Mouse (Mus musculus) liver, embryonic 13.5 days (tissue): Measurements from ENCODE around the gene Sostdc1. TPM values are rescaled to one million over a fixed set of nuclear protein-coding genes. Genes with fewer than 3 reads are reported as not detected.

ENCODE experiments used
- ATAC-seq: fragments of 200-750 bp; cut with Nextera tagmentation; 2 replicates; pipeline ENCODE4 v1.8.0; 2017; ENCODE audit warnings: low read depth, mild to moderate bottlenecking, moderate number of reproducible peaks, moderate library complexity
- DNase-seq: peaks from one replicate; pipeline ENCODE4 v3.0.0; 2022
- H3K27ac ChIP-seq: fragments of 300-500 bp; sonication (generic); 2 replicates; pipeline ENCODE4 v1.5.1; 2015; ENCODE audit warnings: moderate library complexity, mild to moderate bottlenecking, inconsistent platforms
- H3K27me3 ChIP-seq: fragments of 300-500 bp; sonication (generic); 2 replicates; pipeline ENCODE4 v1.6.1; 2015; ENCODE audit warnings: mild to moderate bottlenecking, inconsistent platforms
- H3K36me3 ChIP-seq: fragments of 300-500 bp; sonication (generic); 2 replicates; pipeline ENCODE4 v1.6.1; 2015; ENCODE audit warnings: mild to moderate bottlenecking, inconsistent platforms
- H3K4me1 ChIP-seq: fragments of 300-500 bp; sonication (generic); replicated peaks from 2 replicates; pipeline ENCODE4 v1.6.1; 2015; ENCODE audit warnings: inconsistent platforms
- H3K4me2 ChIP-seq: fragments of 300-500 bp; sonication (generic); 2 replicates; pipeline ENCODE4 v1.6.1; 2015; ENCODE audit warnings: inconsistent platforms, mild to moderate bottlenecking, moderate library complexity
- H3K4me3 ChIP-seq: fragments of 300-500 bp; sonication (generic); replicated peaks from 2 replicates; pipeline ENCODE4 v1.5.1; 2015; ENCODE audit warnings: mild to moderate bottlenecking, inconsistent platforms
- H3K9ac ChIP-seq: fragments of 300-500 bp; sonication (generic); 2 replicates; pipeline ENCODE4 v1.6.1; 2015; ENCODE audit warnings: mild to moderate bottlenecking, inconsistent platforms
- H3K9me3 ChIP-seq: fragments of 300-500 bp; sonication (generic); replicated peaks from 2 replicates; pipeline ENCODE4 v1.6.1; 2016; ENCODE audit warnings: inconsistent platforms
- WGBS: fragments of 180-500 bp; shearing (Covaris S2); methylation state at CpG from one replicate; pipeline ENCODE4 v1.1.7; 2015; ENCODE audit not compliant: insufficient replicate concordance; 5-methylcytosine and 5-hydroxymethylcytosine counted together
- polyA plus RNA-seq: library from polyadenylated mRNA; unstranded; fragments of >200 nt; fragmentation: Nextera tagmentation; extraction: Ambion mirVana; gene quantifications from 2 replicates; pipeline ENCODE4 v1.2.1, GENCODE M21; 2015

Sostdc1 gene
- polyA plus RNA-seq, 1 experiment from 2014 or later = 0.10 TPM

DNA sequence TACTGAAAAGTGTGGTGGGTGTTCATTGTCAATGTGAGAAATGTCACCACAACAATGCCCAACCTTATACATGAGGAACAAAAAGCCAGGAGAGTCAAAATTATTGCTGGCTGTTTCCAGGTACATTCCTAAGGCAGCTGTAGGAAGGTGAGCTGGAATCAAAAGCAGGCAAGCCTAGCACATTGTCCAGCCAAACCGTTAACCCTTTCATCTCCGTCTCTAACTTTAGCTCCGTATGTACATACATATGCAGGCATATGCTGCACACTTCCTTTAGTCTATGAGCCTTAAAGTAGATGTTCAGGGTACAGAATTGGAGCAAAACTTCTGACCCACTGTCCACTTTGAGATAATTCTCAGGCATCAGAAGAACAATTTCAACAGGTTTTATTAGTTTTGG is 1.6 kb downstream of the Sostdc1 start:
- Histone ChIP-seq H3K4me2 (no peak overlapping the region), H3K27ac (no peak overlapping the region), H3K9ac (no peak overlapping the region), H3K36me3 (no peaks in the 10 kb centered on the region), H3K4me3 (no peak overlapping the region), H3K9me3 (no peaks in the 10 kb centered on the region), H3K27me3 (0 out of 2 replicates have a peak, but pooled peaks cover 6% of the 10 kb centered on the region), H3K4me1 (no peaks in the 10 kb centered on the region)
- 73% methylated on average over 3 of the region's 3 CpGs for WGBS
- DNase-seq (no peak), ATAC-seq (no peak)

DNA sequence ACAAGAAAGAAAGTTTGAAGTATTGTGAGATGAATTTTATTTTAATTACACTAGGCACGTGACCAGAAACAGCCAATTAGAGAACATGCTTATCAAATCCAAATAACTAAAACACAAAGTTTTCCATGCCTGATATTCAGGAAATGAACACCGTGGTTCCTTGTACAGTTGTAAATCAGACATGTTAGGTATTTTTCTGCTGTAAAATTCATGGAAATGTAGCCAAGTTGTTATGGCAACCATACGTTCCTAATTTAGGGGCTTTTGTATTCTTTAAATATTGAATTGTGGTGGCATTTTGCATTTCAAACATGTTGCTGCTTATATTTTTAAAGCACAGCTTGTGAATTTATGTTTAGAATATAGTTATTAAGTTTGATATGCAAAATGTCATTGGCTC is 2.1 kb downstream of the Sostdc1 start:
- Histone ChIP-seq H3K36me3 (no peaks in the 10 kb centered on the region), H3K4me3 (no peak overlapping the region), H3K27ac (no peak overlapping the region), H3K9me3 (no peaks in the 10 kb centered on the region), H3K9ac (no peak overlapping the region), H3K27me3 (0 out of 2 replicates have a peak, but pooled peaks cover 6% of the 10 kb centered on the region), H3K4me2 (no peak overlapping the region), H3K4me1 (no peaks in the 10 kb centered on the region)
- 62% methylated on average over 3 of the region's 3 CpGs for WGBS
- DNase-seq = no peak
- no peak for ATAC-seq

DNA sequence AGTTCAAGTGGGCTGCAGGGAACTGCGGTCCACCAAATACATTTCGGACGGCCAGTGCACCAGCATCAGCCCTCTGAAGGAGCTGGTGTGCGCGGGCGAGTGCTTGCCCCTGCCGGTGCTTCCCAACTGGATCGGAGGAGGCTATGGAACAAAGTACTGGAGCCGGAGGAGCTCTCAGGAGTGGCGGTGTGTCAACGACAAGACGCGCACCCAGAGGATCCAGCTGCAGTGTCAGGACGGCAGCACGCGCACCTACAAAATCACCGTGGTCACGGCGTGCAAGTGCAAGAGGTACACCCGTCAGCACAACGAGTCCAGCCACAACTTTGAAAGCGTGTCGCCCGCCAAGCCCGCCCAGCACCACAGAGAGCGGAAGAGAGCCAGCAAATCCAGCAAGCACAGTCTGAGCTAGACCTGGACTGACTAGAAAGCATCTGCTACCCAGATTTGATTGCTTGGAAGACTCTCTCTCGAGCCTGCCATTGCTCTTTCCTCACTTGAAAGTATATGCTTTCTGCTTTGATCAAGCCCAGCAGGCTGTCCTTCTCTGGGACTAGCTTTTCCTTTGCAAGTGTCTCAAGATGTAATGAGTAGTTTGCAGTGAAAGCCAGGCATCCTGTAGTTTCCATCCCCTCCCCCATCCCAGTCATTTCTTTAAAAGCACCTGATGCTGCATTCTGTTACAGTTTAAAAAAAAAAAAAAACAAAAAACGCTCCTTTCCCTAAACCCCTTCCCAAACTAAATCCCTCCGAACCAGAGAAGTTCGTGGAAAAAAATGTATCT is 3.3 kb downstream of the Sostdc1 start:
- WGBS = 5% methylated on average over 30 of the region's 30 CpGs
- peak overlapping the region; percentile 62 for H3K4me2 ChIP-seq
- no peak overlapping the region for H3K9ac ChIP-seq
- H3K4me3 ChIP-seq = peak overlapping the region; percentile 41
- no peak for ATAC-seq
- no peaks in the 10 kb centered on the region for H3K4me1 ChIP-seq
- H3K36me3 ChIP-seq = no peaks in the 10 kb centered on the region
- H3K9me3 ChIP-seq = no peaks in the 10 kb centered on the region
- no peak overlapping the region for H3K27ac ChIP-seq
- 0 out of 2 replicates have a peak, but pooled peaks cover 6% of the 10 kb centered on the region for H3K27me3 ChIP-seq
- DNase-seq = peak; percentile 9

DNA sequence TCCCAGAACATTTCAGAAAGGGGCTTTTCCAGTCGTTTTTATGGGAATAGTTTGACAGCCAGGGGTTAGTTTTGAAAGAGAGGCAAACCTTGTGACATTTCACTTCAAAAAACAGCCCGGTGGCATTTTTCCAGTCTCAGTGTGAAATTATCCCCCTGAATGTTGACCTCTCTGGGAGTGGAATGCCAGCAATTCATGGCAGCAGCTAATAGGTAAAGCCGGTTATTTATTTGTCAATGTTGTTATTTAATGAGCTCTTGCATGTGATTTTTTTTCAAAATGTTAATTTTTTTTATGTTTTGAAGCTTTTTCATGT is 3.8 kb downstream of the Sostdc1 start:
- no peaks in the 10 kb centered on the region for H3K9me3 ChIP-seq
- ATAC-seq = no peak
- WGBS = 29% methylated on average over 3 of the region's 3 CpGs
- no peaks in the 10 kb centered on the region for H3K36me3 ChIP-seq
- no peak overlapping the region for H3K4me2 ChIP-seq
- 0 out of 2 replicates have a peak, but pooled peaks cover 6% of the 10 kb centered on the region for H3K27me3 ChIP-seq
- no peak overlapping the region for H3K4me3 ChIP-seq
- no peak for DNase-seq
- H3K4me1 ChIP-seq = no peaks in the 10 kb centered on the region
- H3K27ac ChIP-seq = no peak overlapping the region
- no peak overlapping the region for H3K9ac ChIP-seq

DNA sequence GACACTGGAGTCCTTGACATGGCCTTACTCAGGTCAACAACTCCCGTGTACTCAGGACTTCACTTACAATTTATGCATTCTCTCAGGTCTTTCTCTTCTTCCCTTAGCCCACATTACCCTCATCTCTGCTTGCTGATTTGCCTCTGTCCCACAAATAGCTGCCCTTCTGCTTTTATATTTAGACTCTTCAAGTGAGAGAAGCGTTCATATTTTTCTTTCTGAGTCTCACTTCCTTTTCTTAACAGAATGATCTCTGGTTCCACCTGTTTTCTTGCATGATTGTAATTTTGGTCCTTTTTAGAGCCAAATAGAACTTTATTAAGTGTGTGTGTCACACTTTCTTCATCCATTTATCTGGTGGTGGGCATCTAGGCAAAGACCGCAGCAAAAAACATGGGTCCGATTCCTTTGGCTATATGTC is 12.2 kb downstream of the Sostdc1 start:
- Histone ChIP-seq H3K27ac (no peak overlapping the region), H3K9ac (no peak overlapping the region), H3K4me3 (no peak overlapping the region), H3K36me3 (no peaks in the 10 kb centered on the region), H3K9me3 (no peaks in the 10 kb centered on the region), H3K4me2 (no peak overlapping the region), H3K4me1 (no peaks in the 10 kb centered on the region), H3K27me3 (no peaks in the 10 kb centered on the region)
- WGBS = 67% methylated on average over 4 of the region's 4 CpGs
- ATAC-seq (no peak), DNase-seq (no peak)

DNA sequence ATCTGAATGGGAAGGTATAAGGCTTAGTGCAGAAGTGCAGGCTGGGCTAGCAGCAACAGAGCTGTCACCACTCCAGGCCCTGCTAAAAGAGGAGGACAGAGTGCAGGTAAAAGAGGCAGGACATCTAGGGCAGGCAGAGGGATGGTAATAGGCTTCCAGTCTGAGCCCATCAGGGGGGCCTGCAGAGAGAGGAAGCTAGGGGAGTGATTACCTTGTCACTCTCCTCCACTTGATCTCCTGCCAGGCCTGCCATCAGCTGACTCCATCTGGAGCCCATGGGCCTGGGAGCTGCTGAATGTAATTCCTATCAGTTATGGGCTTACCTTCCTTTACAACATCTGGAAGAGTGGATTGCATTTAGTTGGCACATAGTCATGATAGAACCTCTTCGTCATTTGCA is 18.7 kb downstream of the Sostdc1 start:
- 65% methylated on average over 1 of the region's 1 CpGs for WGBS
- H3K9ac ChIP-seq = no peak overlapping the region
- no peak overlapping the region for H3K4me2 ChIP-seq
- ATAC-seq (no peak), DNase-seq (no peak)
- no peak overlapping the region for H3K4me3 ChIP-seq
- no peaks in the 10 kb centered on the region for H3K36me3 ChIP-seq
- H3K4me1 ChIP-seq = no peaks in the 10 kb centered on the region
- H3K27me3 ChIP-seq = no peaks in the 10 kb centered on the region
- H3K9me3 ChIP-seq = no peaks in the 10 kb centered on the region
- H3K27ac ChIP-seq = no peak overlapping the region

DNA sequence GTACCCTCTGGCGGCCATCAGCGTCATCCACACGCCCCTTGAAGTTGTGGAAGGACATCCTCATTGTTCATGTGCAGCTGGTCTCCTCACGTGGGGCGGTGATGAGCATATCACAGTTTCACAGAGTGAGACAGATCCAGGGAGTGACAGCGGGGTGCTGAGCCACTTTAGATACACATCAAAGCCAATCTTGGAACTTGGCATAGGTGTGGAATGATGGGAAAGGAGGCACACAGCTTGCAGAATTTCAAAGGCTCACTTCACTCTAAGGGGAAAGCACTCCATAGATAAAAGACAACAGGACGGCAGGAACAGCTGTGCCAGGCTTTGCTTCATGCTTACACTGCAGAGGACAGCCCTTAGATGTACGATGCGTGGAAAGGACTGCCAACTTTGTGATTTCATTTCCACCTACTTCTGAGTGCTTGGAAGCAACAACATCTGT is 19.9 kb downstream of the Sostdc1 start:
- H3K9ac ChIP-seq = no peak overlapping the region
- no peaks in the 10 kb centered on the region for H3K36me3 ChIP-seq
- no peak overlapping the region for H3K27ac ChIP-seq
- no peak overlapping the region for H3K4me2 ChIP-seq
- DNase-seq (no peak), ATAC-seq (no peak)
- no peaks in the 10 kb centered on the region for H3K27me3 ChIP-seq
- 62% methylated on average over 9 of the region's 9 CpGs for WGBS
- H3K4me1 ChIP-seq = no peaks in the 10 kb centered on the region
- no peaks in the 10 kb centered on the region for H3K9me3 ChIP-seq
- no peak overlapping the region for H3K4me3 ChIP-seq

DNA sequence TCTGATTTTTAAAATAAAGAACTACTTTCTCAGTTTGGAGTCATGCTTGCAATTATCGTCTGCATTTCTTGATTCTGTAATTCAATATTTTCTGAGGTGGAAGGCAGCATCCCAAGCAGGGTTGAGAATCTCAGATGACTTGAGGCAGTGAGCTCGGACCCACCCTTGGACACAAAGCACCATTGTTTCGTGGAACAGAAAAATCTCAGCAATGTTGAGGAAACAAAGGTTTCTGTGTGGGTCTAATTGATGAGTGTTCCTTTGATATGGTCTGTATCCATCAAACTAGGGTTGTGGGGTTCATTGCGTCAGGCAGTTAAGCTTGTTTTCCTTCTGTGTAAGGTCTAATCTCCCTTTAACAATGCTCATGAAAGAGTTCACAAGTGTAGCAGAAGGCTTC is 30.2 kb downstream of the Sostdc1 start:
- Histone ChIP-seq H3K9me3 (no peaks in the 10 kb centered on the region), H3K9ac (no peak overlapping the region), H3K36me3 (no peaks in the 10 kb centered on the region), H3K4me3 (no peak overlapping the region), H3K4me2 (no peak overlapping the region), H3K27ac (no peak overlapping the region), H3K27me3 (no peaks in the 10 kb centered on the region), H3K4me1 (no peaks in the 10 kb centered on the region)
- no peak for ATAC-seq
- 63% methylated on average over 4 of the region's 4 CpGs for WGBS
- DNase-seq = no peak

DNA sequence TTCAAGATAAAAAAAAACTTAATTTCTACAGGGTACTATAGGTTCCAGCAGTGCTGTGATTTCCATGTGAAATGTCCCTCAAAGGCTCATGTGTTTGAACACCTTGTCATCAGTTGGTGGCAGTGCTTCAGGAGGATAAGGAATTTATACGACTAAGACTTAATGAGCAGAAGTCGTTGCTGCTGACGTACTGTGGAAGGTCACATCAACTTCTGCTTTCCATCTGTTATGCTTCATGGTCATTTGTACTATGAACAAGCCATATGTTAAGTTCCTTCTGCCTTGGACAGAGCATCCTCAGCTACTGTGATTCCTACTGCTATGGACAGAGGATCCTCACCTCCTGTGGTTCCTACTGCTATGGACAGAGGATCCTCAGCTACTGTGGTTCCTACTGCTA is 46.1 kb downstream of the Sostdc1 start:
- no peak overlapping the region for H3K4me3 ChIP-seq
- ATAC-seq = no peak
- H3K36me3 ChIP-seq = no peaks in the 10 kb centered on the region
- H3K9ac ChIP-seq = no peak overlapping the region
- 70% methylated on average over 3 of the region's 3 CpGs for WGBS
- DNase-seq = no peak
- no peaks in the 10 kb centered on the region for H3K27me3 ChIP-seq
- no peak overlapping the region for H3K27ac ChIP-seq
- H3K4me1 ChIP-seq = no peaks in the 10 kb centered on the region
- H3K9me3 ChIP-seq = no peaks in the 10 kb centered on the region
- no peak overlapping the region for H3K4me2 ChIP-seq

DNA sequence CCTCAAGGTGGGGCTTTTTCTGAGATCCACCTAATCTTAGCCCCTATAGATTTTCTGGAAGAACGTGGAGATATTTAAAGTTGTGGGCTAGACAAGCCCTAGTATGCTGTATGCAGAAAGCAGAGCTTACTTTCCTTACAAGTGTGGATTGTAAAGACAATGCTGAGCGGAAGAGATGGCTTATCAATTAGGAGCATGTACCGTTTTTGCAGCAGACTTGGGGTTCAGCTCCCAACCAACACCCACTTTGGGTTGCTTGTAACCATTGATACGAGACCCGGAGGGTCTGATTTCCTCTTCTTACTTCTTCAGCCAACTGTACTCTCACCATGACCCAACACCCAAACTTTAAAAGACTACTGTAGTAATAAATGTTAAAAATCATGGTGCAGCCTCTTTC is 46.8 kb downstream of the Sostdc1 start:
- Histone ChIP-seq H3K4me2 (no peak overlapping the region), H3K4me1 (no peaks in the 10 kb centered on the region), H3K36me3 (no peaks in the 10 kb centered on the region), H3K4me3 (no peak overlapping the region), H3K27ac (no peak overlapping the region), H3K9ac (no peak overlapping the region), H3K9me3 (no peaks in the 10 kb centered on the region), H3K27me3 (no peaks in the 10 kb centered on the region)
- DNase-seq = no peak
- ATAC-seq = no peak
- WGBS = 46% methylated on average over 5 of the region's 5 CpGs

DNA sequence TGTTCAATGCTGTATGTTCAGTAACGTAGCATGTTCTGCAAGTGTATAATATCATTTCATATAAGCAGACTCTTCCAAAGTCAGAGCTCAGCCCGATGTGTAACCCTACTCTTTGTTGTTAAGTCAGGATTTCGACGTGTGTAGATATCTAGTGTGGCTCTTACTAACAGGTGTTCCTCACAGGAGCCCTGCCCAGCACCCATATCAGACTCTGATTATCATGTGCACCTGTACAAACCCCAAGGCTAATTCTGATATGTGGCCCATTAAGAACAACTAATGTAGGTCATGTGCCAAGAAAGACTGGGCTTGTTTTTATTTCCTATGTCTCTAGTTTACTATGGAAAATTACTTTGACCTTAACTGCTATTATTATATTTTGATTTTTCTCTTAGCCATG is 50.1 kb downstream of the Sostdc1 start:
- no peak overlapping the region for H3K27ac ChIP-seq
- ATAC-seq (no peak), DNase-seq (no peak)
- no peaks in the 10 kb centered on the region for H3K9me3 ChIP-seq
- no peaks in the 10 kb centered on the region for H3K27me3 ChIP-seq
- WGBS = 67% methylated on average over 4 of the region's 4 CpGs
- no peak overlapping the region for H3K4me2 ChIP-seq
- H3K9ac ChIP-seq = no peak overlapping the region
- H3K36me3 ChIP-seq = no peaks in the 10 kb centered on the region
- H3K4me3 ChIP-seq = no peak overlapping the region
- H3K4me1 ChIP-seq = no peaks in the 10 kb centered on the region
